Mouse (Mus musculus) C2C12 (cell line): ENCODE data around the gene Camkk2.

ENCODE experiments used
- CEBPB ChIP-seq: IDR thresholded peaks from one replicate; pipeline ENCODE4 v1.6.1; 2011; ENCODE audit warnings: low read depth, mild to moderate bottlenecking, control low read depth, moderate library complexity
- CTCF ChIP-seq: IDR thresholded peaks from one replicate; pipeline ENCODE4 v1.5.1; 2011; ENCODE audit not compliant: control insufficient read depth, insufficient read depth, insufficient read length
- MYOD1 ChIP-seq: IDR thresholded peaks from one replicate; pipeline ENCODE4 v1.6.1; 2011; ENCODE audit warnings: low read depth; ENCODE audit not compliant: control insufficient read depth, insufficient read length
- MYOG ChIP-seq: IDR thresholded peaks from one replicate; pipeline ENCODE4 v1.6.1; 2011; ENCODE audit not compliant: control insufficient read depth, insufficient read length; ENCODE audit errors: extremely low read depth
- USF1 ChIP-seq: IDR thresholded peaks from one replicate; pipeline ENCODE4 v1.6.1; 2011; ENCODE audit warnings: low read depth, mild to moderate bottlenecking, control low read depth, moderate library complexity

DNA sequence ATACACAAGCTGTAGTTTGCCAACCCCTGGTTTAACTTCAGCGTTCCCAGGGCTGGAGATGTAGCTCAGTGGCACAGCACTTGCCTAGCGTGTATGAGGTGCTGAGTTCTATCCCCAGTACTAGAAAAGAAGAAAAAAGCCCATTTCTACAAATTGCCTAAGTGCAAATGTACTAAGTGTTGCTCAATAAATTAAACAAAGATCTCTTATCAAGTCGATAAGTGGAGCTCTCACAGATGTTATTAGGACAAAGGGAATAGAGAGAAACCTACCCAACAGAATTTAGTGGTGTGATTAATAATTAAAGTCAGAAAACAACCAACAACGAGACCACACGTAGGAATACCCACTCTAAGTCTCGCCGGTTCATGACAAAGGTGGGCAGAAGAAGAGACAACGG is 22.5 kb upstream of the Camkk2 start:
- TF ChIP-seq CTCF (no peak), USF1 (no peak), CEBPB (no peak), MYOD1 (no peak), MYOG (no peak)
